Mouse (Mus musculus) monocyte, adult 5-6 weeks (primary cell): Measurements from ENCODE around the gene Nr2c2ap. TPM values are rescaled to one million over a fixed set of nuclear protein-coding genes. Genes with fewer than 3 reads are reported as not detected.

Experiments used
- ATAC-seq: fragments of 153-309, 156-312 bp; replicated peaks from 2 replicates; pipeline ENCODE4 v1.8.0; 2017; ENCODE audit warnings: mild to moderate bottlenecking; ENCODE audit not compliant: low TSS enrichment, insufficient number of reproducible peaks, severe bottlenecking, poor library complexity, low FRiP score
- total RNA-seq: library from RNA; stranded (forward); fragments of 200-1000, 200-491, 200-594 nt; gene quantifications from 3 replicates; pipeline ENCODE4 v1.2.3, GENCODE M21; 2017

The Nr2c2ap gene
- 6.0 to 12.0 TPM (median 11.1 TPM) in 3 replicates for total RNA-seq

DNA sequence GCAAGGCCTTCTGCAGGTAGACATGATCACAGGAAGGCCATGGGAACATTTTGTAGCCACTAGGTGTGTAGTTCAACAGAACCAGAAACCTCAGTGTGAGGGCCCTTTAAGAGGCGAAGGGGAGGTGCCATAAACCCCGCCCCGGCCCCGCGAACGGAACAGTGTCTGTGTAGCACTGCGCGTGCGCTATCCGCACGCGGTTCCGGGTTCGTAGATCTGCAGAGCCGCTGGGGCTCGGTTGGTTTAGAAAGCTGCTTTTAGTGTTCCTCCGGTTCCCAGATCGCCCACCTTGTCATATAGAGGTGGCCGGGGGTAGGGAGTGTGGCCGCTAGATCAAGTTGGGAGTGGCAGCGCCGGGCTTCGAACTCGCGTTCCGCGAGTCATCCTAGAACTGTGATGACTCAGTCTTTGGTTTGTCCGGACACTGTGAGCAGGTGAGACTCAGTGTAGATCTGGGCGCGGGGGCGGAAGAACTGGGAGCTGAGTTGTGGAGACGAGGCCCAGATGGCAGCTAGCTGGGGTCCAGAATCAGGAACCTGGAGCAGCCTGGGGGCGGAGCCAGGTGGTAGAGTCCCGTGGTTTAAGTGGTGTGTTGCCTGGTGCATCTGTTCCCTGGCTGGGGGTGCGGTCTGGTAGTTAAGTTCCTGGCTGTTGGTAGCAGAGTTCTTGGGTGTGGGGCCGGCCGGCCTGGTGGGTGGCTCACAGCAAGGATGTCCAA, at the start of gene Nr2c2ap:
TSS of gene Nr2c2ap (plus strand) at position 168 of the 718 bp plus-strand sequence.
- peak; percentile 85 for ATAC-seq

GRCm38 (mm10) chr8:70081976-70082375, 49.2 kb upstream of the Nr2c2ap start:
- no peak for ATAC-seq

- no peak for ATAC-seq
Observed at GRCm38 (mm10) chr8:70083285-70083684, 47.8 kb upstream of the Nr2c2ap start, which contains the start of gene Hapln4. TSS of gene Hapln4 (plus strand) at chr8:70083457.

- ATAC-seq = no peak
Observed at GRCm38 (mm10) chr8:70084191-70085065, 46.7 kb upstream of the Nr2c2ap start.

GRCm38 (mm10) chr8:70086151-70086550, 45.0 kb upstream of the Nr2c2ap start:
- no peak for ATAC-seq

DNA sequence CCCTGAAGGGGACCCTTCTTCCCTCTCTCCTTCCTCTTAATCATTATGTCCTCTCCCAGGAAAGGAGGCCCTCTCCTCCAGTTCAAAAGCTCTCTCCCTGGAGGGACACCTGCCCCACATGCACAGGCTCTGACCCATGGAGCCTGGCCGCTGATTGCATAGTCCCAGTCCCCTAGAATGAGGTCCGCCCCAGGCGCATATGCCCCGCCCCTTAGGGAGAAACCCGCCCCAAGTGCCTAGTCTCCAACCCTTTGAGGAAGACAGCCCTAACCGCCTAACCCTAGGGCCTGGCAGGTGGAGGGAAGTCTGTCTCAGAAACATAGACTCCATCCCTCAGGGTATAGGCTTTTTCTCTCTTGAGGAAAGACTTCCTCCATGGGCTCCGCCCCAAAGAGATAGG, 43.9 kb upstream of the Nr2c2ap start:
- ATAC-seq = no peak

DNA sequence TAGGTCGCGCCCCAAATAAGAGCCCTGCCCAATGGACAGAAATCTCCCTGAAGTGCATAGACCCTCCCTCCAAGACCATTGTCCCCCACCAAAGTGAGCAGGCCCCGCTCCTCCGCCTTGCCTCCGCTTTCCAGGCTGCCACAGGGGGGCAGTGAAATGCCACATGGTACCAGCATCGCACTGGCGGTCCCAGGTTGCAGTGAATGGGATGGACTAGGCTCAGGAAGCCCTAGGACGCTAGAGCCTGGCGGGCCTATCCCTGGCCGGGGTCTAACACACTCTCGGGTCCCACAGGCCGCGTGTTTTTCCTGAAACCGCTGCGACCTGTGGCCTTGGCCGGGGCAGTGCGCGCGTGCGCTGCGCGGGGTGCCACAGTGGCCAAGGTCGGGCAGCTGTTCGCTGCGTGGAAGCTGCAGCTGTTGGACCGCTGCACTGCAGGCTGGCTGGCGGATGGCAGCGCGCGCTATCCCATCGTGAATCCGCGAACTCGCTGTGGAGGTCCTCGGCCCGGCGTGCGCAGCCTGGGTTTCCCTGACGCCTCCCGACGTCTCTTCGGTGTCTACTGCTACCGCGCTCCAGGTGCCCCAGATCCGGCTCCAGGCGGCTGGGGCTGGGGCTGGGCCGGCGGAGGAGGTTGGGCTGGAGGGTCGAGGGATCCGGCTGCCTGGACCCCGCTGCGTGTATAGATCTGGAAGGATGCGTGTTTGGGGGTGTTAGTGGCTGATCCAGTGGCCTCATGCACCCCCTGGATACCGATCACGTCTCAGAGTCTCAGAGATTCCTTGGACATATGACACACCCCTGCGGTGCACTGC, 43.1 kb upstream of the Nr2c2ap start:
- 0 out of 2 replicates have a peak, but pooled peaks have one; percentile 28 for ATAC-seq

DNA sequence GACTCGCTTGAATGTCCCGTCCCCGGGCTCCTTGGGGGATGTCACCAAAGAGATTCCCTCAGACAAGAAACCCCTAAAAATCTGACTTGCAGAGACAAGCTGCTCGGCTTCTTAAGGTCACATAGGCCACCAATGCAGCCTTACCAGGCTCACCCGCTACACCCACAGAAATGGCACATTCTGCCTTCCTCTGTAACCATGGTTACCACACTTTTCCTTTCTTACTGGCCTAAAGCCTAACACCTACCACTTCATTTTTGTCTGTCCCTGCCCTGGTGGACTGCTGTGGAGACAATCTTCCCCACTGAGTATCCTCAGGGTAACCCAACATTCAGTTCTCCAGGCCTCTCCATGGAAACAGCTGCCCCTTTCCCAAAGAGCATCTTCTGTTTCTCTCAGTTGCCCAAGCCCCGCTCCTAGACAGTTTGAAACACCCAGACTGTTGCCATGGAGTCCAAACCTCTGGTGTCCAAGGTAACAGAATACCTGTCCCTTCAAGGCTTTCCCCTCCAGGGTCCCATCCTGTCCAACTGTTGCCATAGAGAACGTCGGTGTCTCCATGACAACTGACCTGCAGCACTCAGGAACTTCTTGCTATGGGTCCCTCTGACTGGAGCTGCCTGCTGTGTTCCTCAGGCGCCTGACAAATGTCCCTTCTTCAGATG, 41.7 kb upstream of the Nr2c2ap start:
- no peak for ATAC-seq

- no peak for ATAC-seq
Observed at GRCm38 (mm10) chr8:70092786-70093185, 38.3 kb upstream of the Nr2c2ap start.

DNA sequence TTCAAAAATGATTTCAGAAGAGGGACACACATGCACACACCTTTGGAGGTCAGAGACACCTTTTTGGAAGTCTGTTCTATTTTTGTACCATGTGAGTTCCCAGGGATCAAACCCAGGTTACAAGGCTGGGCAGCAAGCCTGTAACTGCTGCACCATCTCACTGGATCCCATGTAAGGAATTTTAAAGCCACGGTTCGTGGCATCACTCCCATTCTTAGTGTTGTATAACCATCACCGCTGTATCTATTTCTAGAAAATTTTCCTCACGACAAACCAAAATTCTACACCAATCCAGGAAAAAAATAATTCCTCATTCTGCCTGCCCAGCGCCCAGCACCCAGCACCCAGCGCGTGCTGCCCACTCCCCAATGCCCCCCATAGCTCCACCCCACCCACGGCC, 31.9 kb upstream of the Nr2c2ap start:
- no peak for ATAC-seq

GRCm38 (mm10) chr8:70100241-70100640, 30.9 kb upstream of the Nr2c2ap start:
- ATAC-seq = no peak

GRCm38 (mm10) chr8:70104506-70104905, 26.6 kb upstream of the Nr2c2ap start:
- peak; percentile 59; the same call in 1 of the 2 replicates for ATAC-seq

- no peak for ATAC-seq
Observed at GRCm38 (mm10) chr8:70104922-70105321, 26.2 kb upstream of the Nr2c2ap start.

- no peak for ATAC-seq
Observed at GRCm38 (mm10) chr8:70110451-70110850, 20.7 kb upstream of the Nr2c2ap start.

GRCm38 (mm10) chr8:70111192-70111795, 19.8 kb upstream of the Nr2c2ap start:
- no peak for ATAC-seq

DNA sequence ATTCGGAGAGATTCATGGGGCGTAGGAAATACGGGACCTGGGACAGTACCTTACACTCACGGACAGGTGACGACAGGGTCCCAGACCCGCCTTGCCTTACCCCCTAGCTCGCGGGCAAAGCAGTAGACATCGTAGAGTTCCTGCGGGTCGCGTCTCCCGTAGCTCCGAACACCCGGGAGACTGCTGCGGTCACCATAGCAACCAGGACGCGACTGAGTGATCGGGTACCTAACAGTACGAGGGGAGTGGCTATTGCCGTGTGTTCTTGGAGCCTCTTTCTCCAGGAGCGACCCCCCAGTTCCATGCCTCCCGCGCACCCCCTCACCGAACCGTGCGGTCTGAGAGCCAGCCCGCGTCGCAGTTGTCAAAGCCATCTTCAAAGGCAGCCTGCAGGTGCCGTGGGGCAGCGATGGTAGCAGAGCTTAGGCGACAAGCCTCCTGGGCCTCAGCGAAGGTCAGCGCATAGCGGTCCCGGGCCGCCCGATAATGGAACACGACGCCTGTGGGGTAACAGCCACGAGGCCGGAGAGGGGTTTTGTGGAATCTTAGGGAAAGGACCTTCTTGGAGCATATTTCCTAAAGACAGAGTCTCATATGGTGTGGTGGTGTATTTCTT, 18.6 kb upstream of the Nr2c2ap start:
- no peak for ATAC-seq

DNA sequence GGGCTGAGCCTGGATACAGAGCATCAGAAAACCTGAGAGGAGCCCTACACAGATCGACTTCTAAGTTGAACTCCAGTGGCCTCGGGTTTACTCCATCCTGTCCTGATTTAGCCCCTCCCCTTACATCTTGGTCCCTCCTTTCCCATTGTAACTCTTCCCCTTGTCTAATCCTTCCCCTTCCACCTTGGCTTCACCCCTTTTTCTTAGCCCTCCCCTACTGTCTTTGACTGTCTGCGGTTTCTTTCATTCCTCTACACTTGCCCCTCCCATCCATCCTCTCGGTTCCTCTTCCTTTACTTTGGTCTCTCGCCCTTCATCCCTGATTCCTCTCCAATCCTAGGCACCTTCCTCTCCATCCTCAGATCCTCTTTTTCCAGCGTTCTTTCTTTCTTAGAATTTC, 16.6 kb upstream of the Nr2c2ap start:
- ATAC-seq = 0 out of 2 replicates have a peak, but pooled peaks have one; percentile 29

GRCm38 (mm10) chr8:70114892-70115291, 16.2 kb upstream of the Nr2c2ap start:
- ATAC-seq = no peak
